Mouse (Mus musculus) lung, adult 2 months (tissue): ENCODE measurements around the gene Tacc2. TPM values are rescaled to one million over a fixed set of nuclear protein-coding genes. Genes with fewer than 3 reads are reported as not detected.

Experiments
- DNase-seq: peaks from one replicate; pipeline ENCODE4 v3.0.0; 2022
- H3K4me1 ChIP-seq: fragments of 200-500 bp; 2 replicates; pipeline ENCODE4 v1.6.1; 2011; ENCODE audit warnings: low read length; ENCODE audit not compliant: control insufficient read depth, insufficient read depth
- H3K4me3 ChIP-seq: fragments of 200-500 bp; replicated peaks from 2 replicates; pipeline ENCODE3; 2011; ENCODE audit warnings: low read depth, mild to moderate bottlenecking, control low read depth, low read length; ENCODE audit errors: extremely low read depth
- CTCF ChIP-seq: fragments of 200-500 bp; IDR thresholded peaks from 2 replicates; pipeline ENCODE4 v1.5.1; 2011; ENCODE audit warnings: mild to moderate bottlenecking, low read length, control low read depth; ENCODE audit not compliant: insufficient read depth
- POLR2A ChIP-seq: fragments of 200-500 bp; IDR thresholded peaks from 2 replicates; pipeline ENCODE4 v1.6.1; 2011; ENCODE audit warnings: low read depth, mild to moderate bottlenecking, control low read depth, low read length, borderline replicate concordance; ENCODE audit errors: extremely low read depth
- WGBS: fragments of 180-500 bp; shearing (Covaris S2); methylation state at CpG from one replicate; pipeline ENCODE4 v1.1.7; 2018; 5-methylcytosine and 5-hydroxymethylcytosine counted together
- polyA plus RNA-seq: library from polyadenylated mRNA; depleted of rRNA; stranded (reverse); fragments of >200 nt; gene quantifications from 2 replicates; pipeline ENCODE4 v1.2.3, GENCODE M21; 2012

Gene Tacc2
- polyA plus RNA-seq, 1 experiment: 74.5 TPM

DNA sequence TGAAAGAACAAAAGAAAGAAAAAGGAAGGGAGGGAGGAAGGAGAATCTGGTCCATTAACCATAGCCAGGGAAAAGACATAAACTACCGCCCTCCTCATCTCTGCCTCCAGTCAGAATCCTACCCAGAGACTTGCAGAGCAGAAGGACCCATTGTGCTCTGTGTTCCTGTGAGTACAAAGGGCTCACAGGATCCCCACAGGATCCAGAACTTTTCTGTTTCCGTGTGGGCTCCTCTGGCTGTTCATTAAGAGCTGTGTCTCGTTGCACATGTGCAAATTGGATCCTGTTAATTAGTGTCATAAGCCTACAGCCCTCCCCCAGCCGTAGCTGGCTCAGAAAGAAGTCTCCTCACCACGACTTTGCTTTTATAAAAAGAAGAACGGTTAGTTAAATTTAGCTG is 155.7 kb downstream of the Tacc2 start:
- no peak for DNase-seq
- Histone ChIP-seq H3K4me1 (no peaks in the 10 kb centered on the region), H3K4me3 (no peak overlapping the region)
- 77% methylated on average over 6 of the region's 6 CpGs for WGBS
- TF ChIP-seq CTCF: no peak
- TF ChIP-seq POLR2A: no peak

DNA sequence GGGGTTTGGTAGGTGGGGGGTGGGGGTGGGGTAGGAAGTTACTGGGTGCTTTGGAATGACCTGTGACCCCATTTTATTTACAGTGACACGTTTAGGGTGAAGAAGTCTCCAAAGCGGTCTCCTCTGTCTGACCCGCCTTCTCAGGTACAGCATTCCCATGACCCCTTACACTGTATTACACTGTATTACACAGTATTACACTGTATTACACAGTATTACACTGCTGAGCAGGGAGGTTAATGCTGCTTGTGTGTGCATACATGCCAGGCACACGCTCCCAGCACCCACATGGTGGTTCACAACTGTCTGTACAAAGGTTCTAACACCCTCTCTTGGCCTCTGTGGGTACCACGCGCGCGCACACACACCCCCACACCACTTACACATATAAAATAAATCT is 156.2 kb downstream of the Tacc2 start:
- TF ChIP-seq POLR2A (no peak), CTCF (no peak)
- Histone ChIP-seq H3K4me3 (no peak overlapping the region), H3K4me1 (no peaks in the 10 kb centered on the region)
- no peak for DNase-seq
- WGBS: 91% methylated on average over 8 of the region's 8 CpGs

DNA sequence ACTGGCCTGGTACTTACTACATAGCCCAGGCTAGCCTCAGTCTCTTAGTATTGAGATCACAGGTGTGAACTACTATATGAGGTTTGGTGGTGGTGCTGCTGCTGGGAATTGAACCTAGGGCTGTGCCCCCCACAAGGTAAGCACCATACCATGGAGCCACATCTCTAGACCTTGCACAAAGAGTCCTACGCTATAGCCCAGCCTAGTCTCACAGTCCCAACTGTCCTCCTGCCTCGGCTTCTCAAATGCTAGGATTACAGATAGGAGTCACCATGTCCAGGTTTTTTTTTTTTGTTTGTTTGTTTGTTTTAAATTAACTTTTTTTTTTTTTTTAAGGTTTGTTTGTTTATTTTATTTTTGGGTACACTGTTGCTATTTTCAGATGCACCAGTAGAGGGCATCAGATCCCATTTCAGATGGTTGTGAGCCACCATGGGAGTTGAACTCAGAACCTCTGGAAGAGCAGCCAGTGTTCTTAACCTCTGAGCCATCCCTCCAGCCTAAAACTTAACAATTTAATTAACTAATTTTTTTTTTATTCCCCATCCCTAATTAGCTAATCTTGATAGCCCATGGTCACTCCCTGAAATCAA is 157.1 kb downstream of the Tacc2 start:
- 93% methylated on average over 2 of the region's 2 CpGs for WGBS
- TF ChIP-seq POLR2A (no peak), CTCF (no peak)
- DNase-seq: no peak
- Histone ChIP-seq H3K4me1 (no peaks in the 10 kb centered on the region), H3K4me3 (no peak overlapping the region)

DNA sequence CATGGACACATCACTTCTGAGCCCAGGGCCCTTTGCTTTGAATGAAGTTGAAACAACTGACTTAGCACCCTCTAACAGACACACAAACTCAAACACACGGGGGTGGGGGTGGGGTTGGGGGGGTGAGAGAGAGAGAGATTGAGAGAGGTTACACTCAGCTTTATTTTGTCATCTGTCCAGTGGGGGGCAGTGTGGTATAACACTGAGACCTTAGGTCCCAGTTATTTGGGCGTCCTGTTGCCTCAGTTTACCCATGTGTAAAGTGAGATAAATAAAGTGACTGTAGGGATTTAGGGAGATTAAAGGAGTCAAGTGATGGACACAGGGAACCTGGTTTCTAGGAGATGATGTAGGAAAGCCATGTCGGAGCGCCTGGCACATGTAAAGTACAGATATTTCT is 163.9 kb downstream of the Tacc2 start:
- TF ChIP-seq CTCF (no peak), POLR2A (no peak)
- H3K4me1 ChIP-seq: no peaks in the 10 kb centered on the region; the same call in 1 of the 2 replicates
- DNase-seq: no peak
- H3K4me3 ChIP-seq: no peak overlapping the region
- WGBS: 72% methylated on average over 4 of the region's 4 CpGs

DNA sequence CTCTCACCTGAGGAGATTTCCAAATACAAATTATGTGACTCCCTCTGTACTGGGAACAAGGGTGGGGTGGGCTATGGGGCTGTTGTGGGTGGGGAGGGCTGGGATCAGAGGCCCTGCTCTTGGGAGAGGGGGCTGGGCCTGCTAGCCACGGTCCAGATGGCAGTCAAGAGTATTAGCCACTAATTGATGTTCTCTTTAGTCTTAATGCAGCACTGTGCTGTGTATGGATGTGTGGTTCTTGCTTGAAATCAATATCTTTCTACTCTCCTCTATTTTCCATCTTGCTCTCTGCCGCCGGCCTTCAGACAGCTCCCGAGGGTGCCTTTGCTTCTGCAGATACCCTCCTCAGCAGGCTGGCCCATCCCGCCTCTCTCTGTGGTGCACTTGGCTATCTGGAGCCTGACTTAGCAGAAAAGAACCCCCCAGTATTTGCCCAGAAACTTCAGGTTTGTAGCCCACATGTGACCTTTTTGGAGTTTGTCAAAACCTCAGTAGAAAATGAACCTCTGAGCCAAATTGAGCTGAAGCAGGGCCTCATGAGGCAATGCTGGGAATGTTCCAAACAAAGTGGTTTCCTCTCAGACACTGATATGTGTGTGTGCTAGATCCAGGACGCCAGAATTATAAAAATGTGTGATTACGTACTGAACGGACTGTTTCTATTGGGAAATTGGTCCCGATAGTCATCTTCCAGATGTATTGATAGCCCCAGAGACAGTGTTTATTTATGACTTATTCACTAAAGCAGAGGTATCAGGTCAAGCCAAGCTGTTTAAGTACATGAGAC is 166.2 kb downstream of the Tacc2 start:
- WGBS: 84% methylated on average over 9 of the region's 9 CpGs
- TF ChIP-seq POLR2A: no peak
- TF ChIP-seq CTCF: no peak
- no peak for DNase-seq
- H3K4me1 ChIP-seq: no peaks in the 10 kb centered on the region; the same call in 1 of the 2 replicates
- H3K4me3 ChIP-seq: no peak overlapping the region

DNA sequence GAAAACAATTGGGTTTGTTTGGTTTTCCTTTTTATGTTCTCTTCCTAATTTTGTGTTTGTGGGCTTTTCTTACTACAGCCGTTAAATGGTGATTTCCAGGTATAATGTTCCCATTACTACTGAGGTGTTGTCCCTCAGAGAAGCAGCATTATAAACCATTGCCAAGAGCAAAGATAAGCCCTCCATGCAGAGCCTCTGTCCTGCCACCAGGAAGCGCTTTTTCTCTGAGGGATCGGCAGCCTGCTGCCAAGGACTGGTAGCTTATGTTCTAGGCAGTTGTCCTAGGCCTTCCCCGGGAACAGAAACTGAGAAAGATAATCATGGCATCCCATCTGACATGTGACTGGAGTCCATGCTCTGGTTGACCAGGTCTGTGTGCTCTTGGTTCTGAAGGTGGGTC is 171.9 kb downstream of the Tacc2 start:
- H3K4me3 ChIP-seq: no peak overlapping the region
- TF ChIP-seq POLR2A (no peak), CTCF (no peak)
- H3K4me1 ChIP-seq: no peaks in the 10 kb centered on the region; the same call in 1 of the 2 replicates
- 88% methylated on average over 4 of the region's 4 CpGs for WGBS
- no peak for DNase-seq

DNA sequence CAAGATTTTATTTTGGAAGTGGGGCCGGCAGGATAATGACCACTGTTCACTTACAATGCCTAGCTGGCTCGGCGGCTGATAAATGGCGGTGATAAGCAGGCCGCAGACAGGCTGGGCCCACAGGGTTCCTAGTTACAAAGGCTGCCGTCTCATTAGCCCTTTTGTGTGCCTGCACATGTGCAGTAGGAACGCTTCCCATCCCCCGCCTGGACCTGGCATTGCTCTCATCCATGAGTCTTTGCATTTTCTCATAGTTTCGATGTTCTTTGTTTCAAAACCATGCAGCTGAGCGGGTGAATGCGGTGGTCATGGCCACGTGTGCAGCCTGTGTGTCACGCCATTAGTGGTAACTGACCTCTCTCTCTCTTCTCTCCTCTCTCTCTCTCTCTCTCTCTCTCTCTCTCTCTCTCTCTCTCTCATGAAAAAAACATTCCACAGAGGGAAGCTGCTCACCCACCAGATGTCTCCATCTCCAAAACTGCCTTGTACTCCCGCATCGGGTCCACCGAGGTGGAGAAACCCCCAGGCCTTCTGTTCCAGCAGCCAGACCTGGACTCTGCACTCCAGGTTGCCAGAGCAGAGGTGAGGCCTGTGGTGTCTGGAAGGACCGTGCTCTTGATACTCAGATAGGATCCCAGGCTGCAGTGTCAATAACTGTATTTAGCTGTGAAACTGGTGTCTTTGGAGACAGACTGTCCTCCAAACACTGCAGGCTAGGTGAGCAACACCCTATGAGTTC is 173.7 kb downstream of the Tacc2 start:
- Histone ChIP-seq H3K4me3 (no peak overlapping the region), H3K4me1 (no peaks in the 10 kb centered on the region)
- no peak for TF ChIP-seq POLR2A
- TF ChIP-seq CTCF: no peak
- WGBS: 81% methylated on average over 17 of the region's 17 CpGs
- no peak for DNase-seq

DNA sequence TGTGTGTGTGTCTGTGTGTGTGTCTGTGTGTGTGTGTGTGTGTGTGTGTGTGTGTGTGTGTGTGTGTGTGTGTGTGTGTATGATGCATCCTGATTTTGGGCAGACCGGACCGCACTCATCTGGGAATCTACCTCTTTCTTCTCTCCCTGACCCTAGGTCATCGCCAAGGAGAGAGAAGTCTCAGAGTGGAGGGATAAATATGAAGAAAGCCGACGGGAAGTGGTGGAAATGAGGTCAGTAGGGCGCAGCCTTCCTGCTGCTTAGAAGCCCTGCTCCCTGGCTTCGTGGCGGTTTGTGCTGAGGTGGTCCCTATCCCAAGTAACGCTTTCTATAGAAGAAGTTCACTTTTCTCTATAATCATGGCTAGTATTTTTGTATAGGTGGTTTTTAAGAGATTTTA is 174.4 kb downstream of the Tacc2 start:
- WGBS: 46% methylated on average over 9 of the region's 9 CpGs
- Histone ChIP-seq H3K4me3 (no peak overlapping the region), H3K4me1 (no peaks in the 10 kb centered on the region)
- TF ChIP-seq CTCF: no peak
- TF ChIP-seq POLR2A: no peak
- no peak for DNase-seq

DNA sequence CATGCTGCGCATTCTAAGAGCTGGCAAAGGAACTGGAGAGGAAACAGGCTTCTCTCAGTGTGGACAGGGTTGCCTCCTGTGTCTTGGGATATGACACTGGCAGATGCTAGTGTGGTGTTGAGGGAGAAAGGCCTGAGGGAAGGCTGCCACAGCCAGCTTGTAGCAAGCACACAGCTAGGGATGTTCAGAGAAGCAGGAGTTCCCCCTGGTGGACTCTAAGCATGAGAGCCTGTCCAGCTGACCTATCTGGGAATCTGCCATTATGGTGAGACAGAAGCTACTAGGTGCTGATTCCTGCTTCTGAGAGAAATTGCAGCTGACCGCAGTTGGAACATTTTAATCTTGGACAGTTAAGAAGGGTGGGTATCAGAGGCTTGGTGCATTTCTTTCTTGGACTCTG is 177.6 kb downstream of the Tacc2 start:
- H3K4me3 ChIP-seq: no peak overlapping the region
- 81% methylated on average over 2 of the region's 2 CpGs for WGBS
- TF ChIP-seq POLR2A (no peak), CTCF (peak; percentile 16; the same call in 1 of the 2 replicates)
- peaks cover 3% of the 10 kb centered on the region; the same call in 1 of the 2 replicates for H3K4me1 ChIP-seq
- DNase-seq: no peak
